ENCODE assay signal across 24 mouse cellular contexts in genomic region chr2:28599569-28599900, GRCm38 (mm10). TPM values are rescaled to one million over a fixed set of nuclear protein-coding genes. Genes with fewer than 3 reads are reported as not detected.
DNase-seq lines count a peak whose midpoint lies in the region; ATAC-seq and TF ChIP-seq lines count a peak whose summit lies in the region.
"Had no signal": no experiment of that assay in that cellular context is flagged by ENCODE, and none has a peak within 500 bp of the region (broad histone marks: within the 10 kb centered on the region; RNA-seq: fewer than 3 reads in every experiment).

No protein-coding gene starts in this region.

- WGBS in heart, embryonic 13.5 days, result 42% methylated on average over 6 of the region's 6 CpGs
- 13% methylated on average over 6 of the region's 6 CpGs for WGBS in liver, embryonic 13.5 days (ENCODE audit: insufficient replicate concordance)

- peak overlapping the region; percentile 12; the same call in 1 of the 2 replicates for H3K4me2 ChIP-seq in heart, embryonic 13.5 days
- H3K4me2 ChIP-seq in liver, embryonic 13.5 days, result peak overlapping the region; percentile 64
- H3K4me2 ChIP-seq: hindbrain, embryonic 13.5 days; neural tube, embryonic 13.5 days had no signal

- H3K27ac ChIP-seq in heart, embryonic 13.5 days (replicated peaks), result peak overlapping the region; percentile 52
- H3K27ac ChIP-seq in liver, embryonic 13.5 days, result peak overlapping the region; percentile 97
- H3K27ac ChIP-seq: embryonic facial prominence, embryonic 10.5 days; hindbrain, embryonic 13.5 days; left cerebral cortex, adult 2 months; neural tube, embryonic 13.5 days had no signal

- H3K9ac ChIP-seq in heart, embryonic 13.5 days, result 0 out of 2 replicates have a peak overlapping the region, but pooled peaks have one; percentile 10
- H3K9ac ChIP-seq in liver, embryonic 13.5 days, result peak overlapping the region; percentile 76
- H3K9ac ChIP-seq: hindbrain, embryonic 13.5 days; neural tube, embryonic 13.5 days had no signal

- no peak overlapping the region for H3K4me3 ChIP-seq in heart, embryonic 13.5 days
- H3K4me3 ChIP-seq in G1E (ENCODE audit: low read depth, low read length), result peak overlapping the region; percentile 50; the same call in 1 of the 2 replicates
- H3K4me3 ChIP-seq in liver, embryonic 13.5 days (replicated peaks), result no peak overlapping the region
- H3K4me3 ChIP-seq: embryonic facial prominence, embryonic 10.5 days; hindbrain, embryonic 13.5 days; left cerebral cortex, adult 2 months; neural tube, embryonic 13.5 days had no signal

- no peak for TF ChIP-seq CTCF in G1E (IDR thresholded peaks at IDR 0.05; ENCODE audit: low read depth, low read length)

- H3K36me3 ChIP-seq in heart, embryonic 13.5 days, result no peaks in the 10 kb centered on the region
- peaks cover 4% of the 10 kb centered on the region for H3K36me3 ChIP-seq in G1E (replicated peaks)
- H3K36me3 ChIP-seq in liver, embryonic 13.5 days, result no peaks in the 10 kb centered on the region
- H3K36me3 ChIP-seq: embryonic facial prominence, embryonic 10.5 days; hindbrain, embryonic 13.5 days; neural tube, embryonic 13.5 days had no signal

- no peaks in the 10 kb centered on the region for H3K27me3 ChIP-seq in heart, embryonic 13.5 days (replicated peaks)
- no peaks in the 10 kb centered on the region for H3K27me3 ChIP-seq in G1E (ENCODE audit: insufficient read depth, low read length)
- no peaks in the 10 kb centered on the region for H3K27me3 ChIP-seq in liver, embryonic 13.5 days
- H3K27me3 ChIP-seq: neural tube, embryonic 13.5 days had no signal

- peaks cover 3% of the 10 kb centered on the region; the same call in 1 of the 2 replicates for H3K9me3 ChIP-seq in heart, embryonic 13.5 days
- no peaks in the 10 kb centered on the region for H3K9me3 ChIP-seq in G1E (replicated peaks)
- no peaks in the 10 kb centered on the region for H3K9me3 ChIP-seq in liver, embryonic 13.5 days (replicated peaks)
- H3K9me3 ChIP-seq: embryonic facial prominence, embryonic 10.5 days; hindbrain, embryonic 13.5 days; neural tube, embryonic 13.5 days had no signal

- no peak for ATAC-seq in heart, embryonic 13.5 days (ENCODE audit: extremely low read depth, insufficient number of reproducible peaks, low FRiP score, low TSS enrichment)
- no peak for ATAC-seq in G1E (ENCODE audit: extremely low read depth, insufficient number of reproducible peaks, low FRiP score, poor library complexity, severe bottlenecking)
- no peak for ATAC-seq in liver, embryonic 13.5 days (ENCODE audit: low read depth)
- ATAC-seq: forebrain, embryonic 14.5 days had no signal

- peaks cover 46% of the 10 kb centered on the region for H3K4me1 ChIP-seq in heart, embryonic 13.5 days
- peaks cover 90% of the 10 kb centered on the region for H3K4me1 ChIP-seq in G1E (ENCODE audit: insufficient read depth, low read depth, low read length)
- H3K4me1 ChIP-seq in liver, embryonic 13.5 days (replicated peaks), result peaks cover 97% of the 10 kb centered on the region

- DNase-seq in heart, adult 8-10 months (ENCODE audit: low spot score), result no peak
- DNase-seq in G1E (ENCODE audit: low spot score), result no peak
- no peak for DNase-seq in liver, embryonic 13.5 days
- peak; percentile 37 to 42 for DNase-seq in thymus, postnatal 10 days (ENCODE audit: low spot score in 2 of 2)
- DNase-seq in right cerebral cortex, postnatal 14 days, result no peak
- no peak for DNase-seq in urinary bladder, postnatal 25 days (ENCODE audit: low spot score)
- DNase-seq in kidney, adult 9 months, result no peak
- DNase-seq: cerebellum, adult 8-10 months; gastrocnemius, postnatal 25 days; heart, postnatal 14 days; kidney, postnatal 36 days; left cerebral cortex, postnatal 4 days; lung, postnatal 14 days had no signal

RNA-seq across cellular contexts. Expression of gene Gtf3c5, which starts 16.0 kb away (rescaled TPM):
- 29.8 and 30.9 TPM in 2 replicates for polyA plus RNA-seq in heart, embryonic 13.5 days (2015; fragmentation: Nextera tagmentation; extraction: Ambion mirVana)
- 10 to 100 TPM in 3 of 4 experiments, 1 to 10 TPM in 1; 9.9 to 13.2 (median 10.6) TPM for total RNA-seq in heart, adult 8-10 months (2022)
- total RNA-seq in G1E (2014; fragmentation: Nextera tagmentation), result 60.2 and 60.9 TPM in 2 replicates
- total RNA-seq in G1E (2017), result 16.6 and 19.0 TPM in 2 replicates
- 19.6 and 26.0 TPM in 2 replicates for polyA plus RNA-seq in G1E (2012)
- 16.9 and 19.3 TPM in 2 replicates for polyA plus RNA-seq in liver, embryonic 13.5 days (2015; fragmentation: Nextera tagmentation; extraction: Ambion mirVana)

RNA-seq across cellular contexts. Expression of gene Gfi1b, which starts 22.2 kb away (rescaled TPM):
- polyA plus RNA-seq in heart, embryonic 13.5 days (2015; fragmentation: Nextera tagmentation; extraction: Ambion mirVana), result 2.8 and 4.7 TPM in 2 replicates
- total RNA-seq in heart, adult 8-10 months (2022), result under 1 TPM in 1 of 4 experiments, not detected in 3; 0.78 TPM
- total RNA-seq in G1E (2014; fragmentation: Nextera tagmentation), result 537 and 588 TPM in 2 replicates
- total RNA-seq in G1E (2017), result 104 and 131 TPM in 2 replicates
- 649 and 739 TPM in 2 replicates for polyA plus RNA-seq in G1E (2012)
- polyA plus RNA-seq in liver, embryonic 13.5 days (2015; fragmentation: Nextera tagmentation; extraction: Ambion mirVana), result 99.2 and 109 TPM in 2 replicates
- total RNA-seq: gastrocnemius, postnatal 25 days; heart, postnatal 14 days; left cerebral cortex, adult 2 months; left cerebral cortex, postnatal 4 days; liver, adult 2 months had no signal
- polyA plus RNA-seq: forebrain, embryonic 14.5 days; intestine, embryonic 14.5 days; liver, adult 2 months had no signal

RNA-seq across cellular contexts. Expression of gene Cel, which starts 36.3 kb away (rescaled TPM):
- 0.31 TPM in 1 of 2 replicates, not detected in the other for polyA plus RNA-seq in heart, embryonic 13.5 days (2015; fragmentation: Nextera tagmentation; extraction: Ambion mirVana)
- total RNA-seq in heart, adult 8-10 months (2022), result not detected
- total RNA-seq in G1E (2014; fragmentation: Nextera tagmentation) (not detected in 2 replicates), G1E (2017) (not detected in 2 replicates)
- polyA plus RNA-seq in G1E (2012), result not detected in 2 replicates
- 0.05 and 0.34 TPM in 2 replicates for polyA plus RNA-seq in liver, embryonic 13.5 days (2015; fragmentation: Nextera tagmentation; extraction: Ambion mirVana)
- total RNA-seq: common myeloid progenitor, adult 5-6 weeks; gastrocnemius, postnatal 25 days; heart, postnatal 14 days; left cerebral cortex, adult 2 months; left cerebral cortex, postnatal 4 days had no signal
- polyA plus RNA-seq: embryonic facial prominence, embryonic 10.5 days; forebrain, embryonic 14.5 days; heart, embryonic 11.5 days; kidney, embryonic 14.5 days; neural tube, embryonic 13.5 days had no signal

RNA-seq across cellular contexts. Expression of gene Tsc1, which starts 41.5 kb away (rescaled TPM):
- polyA plus RNA-seq in heart, embryonic 13.5 days (2015; fragmentation: Nextera tagmentation; extraction: Ambion mirVana), result 16.2 and 16.4 TPM in 2 replicates
- 10 to 100 TPM; 23.7 to 31.3 (median 28.8) TPM for total RNA-seq in heart, adult 8-10 months (2022)
- total RNA-seq in G1E (2014; fragmentation: Nextera tagmentation) (35.7 and 39.0 TPM in 2 replicates), G1E (2017) (22.1 and 26.6 TPM in 2 replicates)
- 3.5 and 5.8 TPM in 2 replicates for polyA plus RNA-seq in G1E (2012)
- polyA plus RNA-seq in liver, embryonic 13.5 days (2015; fragmentation: Nextera tagmentation; extraction: Ambion mirVana), result 7.8 and 8.4 TPM in 2 replicates

Comparison
In these comparisons a context has a peak if more than half of its experiments do, and no peak if none do; other contexts are left out.
1. DNase-seq: peak in thymus, postnatal 10 days (2 of 2); none in heart, adult 8-10 months (single experiment), G1E (single experiment), liver, embryonic 13.5 days (single experiment), right cerebral cortex, postnatal 14 days (single experiment), urinary bladder, postnatal 25 days (single experiment) and kidney, adult 9 months (single experiment).
2. RNA of gene Gfi1b, which starts 22.2 kb away (polyA plus RNA-seq): 649 to 739 TPM in G1E and 99.2 to 109 TPM in liver, embryonic 13.5 days; 2.8 to 4.7 TPM in heart, embryonic 13.5 days; every median in the first group is over 10 times any median in the second.